Mouse (Mus musculus) embryonic stem cell, embryonic (primary cell): ENCODE measurements around the gene Srebf2.

Experiments used
- CTCF ChIA-PET, 4 experiments: fragments of 300-600 bp in 2 of 4; fragments of 350-600 bp in 2 of 4; sonication (Branson Sonifier 250); formaldehyde crosslinking; loops; one replicate each; lab custom pipeline; 2022; ENCODE audit warnings: inconsistent platforms in 2 of 4; lab: Charles Lee
- POLR2A ChIA-PET, 4 experiments: fragments of 300-600 bp in 2 of 4; fragments of 350-600 bp in 2 of 4; sonication (Branson Sonifier 250); formaldehyde crosslinking; loops; one replicate each; lab custom pipeline; 2022; ENCODE audit warnings: antibody characterized with exemption in 4 of 4, inconsistent platforms in 1 of 4; lab: Charles Lee

Srebf2 gene

GRCm38 (mm10) chr15:82147611-82148111, 680 bp downstream of the Srebf2 start:
- ChIA-PET CTCF (interaction anchor here in 3 of 4 experiments (0.6 to 7.1 kb wide), 8 partner anchors 18 to 207 kb away, joined by 3 to 48 read pairs (median 4); no protein-coding TSS in a partner anchor), POLR2A (interaction anchor here (0.6 to 8.6 kb wide), 83 partner anchors 9 to 1002 kb away, joined by 3 to 208 read pairs (median 6); partner anchors contain the start of genes Cenpm (in 3 of the 4), Ccdc134 (in 2 of the 4), Poldip3 (in 2 of the 4) and Wbp2nl (in 2 of the 4))

- POLR2A ChIA-PET = interaction anchor here in 3 of 4 experiments (1.3 to 8.6 kb wide), 8 partner anchors 14 to 96 kb away, joined by 3 to 208 read pairs (median 63); partner anchors contain the start of gene Cenpm (in 1 of the 3)
- CTCF ChIA-PET = no interaction called here
These were observed 1.5 kb downstream of the Srebf2 start for GRCm38 (mm10) chr15:82148510-82148911.

DNA sequence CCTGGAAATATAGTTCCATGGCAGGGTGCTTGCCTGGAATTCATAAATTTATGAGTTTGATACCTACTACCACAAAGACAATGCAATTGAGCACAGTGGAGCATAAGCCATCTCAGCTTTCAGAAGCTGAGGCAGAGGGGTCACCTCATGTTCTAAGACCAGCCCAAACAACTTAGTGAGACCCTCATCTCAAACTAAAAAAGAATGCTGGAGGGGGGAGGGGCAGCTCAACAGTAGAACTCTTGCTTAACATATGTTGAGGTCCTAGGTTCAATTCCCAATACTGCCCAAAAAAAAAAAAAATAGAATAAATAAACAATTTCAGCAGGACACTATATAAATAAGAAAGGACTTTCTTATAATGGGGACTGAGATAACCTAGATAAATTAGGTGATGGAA, 3.1 kb downstream of the Srebf2 start:
- CTCF ChIA-PET = interaction anchor here in 1 of 4 experiments (1.3 kb wide), 1 partner anchor 15 kb away, joined by 3 read pairs; no protein-coding TSS in a partner anchor

GRCm38 (mm10) chr15:82151176-82151575, 4.2 kb downstream of the Srebf2 start:
- CTCF ChIA-PET = interaction anchor here in 1 of 4 experiments (1.8 kb wide), 1 partner anchor 14 kb away, joined by 14 read pairs; no protein-coding TSS in a partner anchor

More for the DNA sequence above, 3.1 kb downstream of the Srebf2 start:
- POLR2A ChIA-PET = interaction anchor here in 3 of 4 experiments (0.6 to 3.5 kb wide), 12 partner anchors 10 to 724 kb away, joined by 3 to 16 read pairs (median 4); partner anchors contain the start of genes 1500009C09Rik (in 1 of the 3), Cenpm (in 1 of the 3) and Ndufa6 (in 1 of the 3)

GRCm38 (mm10) chr15:82152022-82152421, 5.0 kb downstream of the Srebf2 start:
- ChIA-PET POLR2A (interaction anchor here in 3 of 4 experiments (0.6 to 3.5 kb wide), 22 partner anchors 9 to 1300 kb away, joined by 3 to 38 read pairs (median 4); partner anchors contain the start of genes Ccdc134 (in 1 of the 3) and Shisa8 (in 1 of the 3)), CTCF (interaction anchor here (0.6 to 2.3 kb wide), 8 partner anchors 13 to 119 kb away, joined by 3 to 14 read pairs (median 3); no protein-coding TSS in a partner anchor)

More at GRCm38 (mm10) chr15:82151176-82151575, 4.2 kb downstream of the Srebf2 start:
- POLR2A ChIA-PET = interaction anchor here in 3 of 4 experiments (0.7 to 3.5 kb wide), 6 partner anchors 10 to 86 kb away, joined by 3 to 16 read pairs (median 4); no protein-coding TSS in a partner anchor

DNA sequence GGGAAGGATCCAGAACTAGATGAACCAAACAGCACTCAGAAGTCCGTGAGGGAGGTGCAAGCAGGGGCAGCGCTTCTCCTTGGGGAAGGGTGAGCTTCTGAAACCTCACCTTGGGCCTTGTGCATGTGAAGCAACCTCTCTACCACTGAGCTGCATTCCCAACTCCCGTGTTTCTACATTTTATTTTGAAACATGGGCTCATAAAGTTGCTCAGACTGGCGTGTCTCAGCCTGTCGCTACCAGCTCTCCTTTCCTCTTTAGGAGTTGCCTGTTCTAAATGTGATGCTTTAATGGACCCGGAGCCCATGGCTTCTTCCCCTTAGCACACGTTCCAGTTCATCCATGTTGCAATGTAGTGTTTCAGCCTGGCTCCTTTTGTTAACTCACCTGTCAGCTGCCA, 5.5 kb downstream of the Srebf2 start:
- ChIA-PET POLR2A (interaction anchor here in 3 of 4 experiments (0.6 to 3.5 kb wide), 21 partner anchors 8 to 1301 kb away, joined by 3 to 38 read pairs (median 4); partner anchors contain the start of genes Ccdc134 (in 1 of the 3) and Shisa8 (in 1 of the 3)), CTCF (interaction anchor here in 3 of 4 experiments (0.6 to 2.3 kb wide), 8 partner anchors 12 to 119 kb away, joined by 3 to 14 read pairs (median 4); no protein-coding TSS in a partner anchor)

- POLR2A ChIA-PET = interaction anchor here in 2 of 4 experiments (0.8 to 20.8 kb wide), 7 partner anchors 9 to 52 kb away, joined by 3 to 208 read pairs (median 4); partner anchors contain the start of gene Srebf2 (in 2 of the 2)
- CTCF ChIA-PET = interaction anchor here in 2 of 4 experiments (1.0 to 1.1 kb wide), 2 partner anchors 9 to 11 kb away, joined by 3 to 4 read pairs; no protein-coding TSS in a partner anchor
These were observed 9.3 kb downstream of the Srebf2 start for GRCm38 (mm10) chr15:82156298-82156697.

GRCm38 (mm10) chr15:82156902-82157301, 9.9 kb downstream of the Srebf2 start:
- ChIA-PET CTCF (interaction anchor here in 3 of 4 experiments (0.6 to 1.1 kb wide), 3 partner anchors 8 to 66 kb away, joined by 3 to 4 read pairs (median 3); no protein-coding TSS in a partner anchor), POLR2A (interaction anchor here in 2 of 4 experiments (0.6 to 20.8 kb wide), 7 partner anchors 8 to 673 kb away, joined by 3 to 208 read pairs (median 5); partner anchors contain the start of gene Srebf2 (in 2 of the 2))

- ChIA-PET POLR2A (interaction anchor here in 3 of 4 experiments (1.6 to 20.8 kb wide), 7 partner anchors 11 to 61 kb away, joined by 3 to 208 read pairs (median 11); partner anchors contain the start of gene Srebf2 (in 3 of the 3)), CTCF (no interaction called here)
These were observed 11.5 kb downstream of the Srebf2 start for GRCm38 (mm10) chr15:82158243-82159035.

DNA sequence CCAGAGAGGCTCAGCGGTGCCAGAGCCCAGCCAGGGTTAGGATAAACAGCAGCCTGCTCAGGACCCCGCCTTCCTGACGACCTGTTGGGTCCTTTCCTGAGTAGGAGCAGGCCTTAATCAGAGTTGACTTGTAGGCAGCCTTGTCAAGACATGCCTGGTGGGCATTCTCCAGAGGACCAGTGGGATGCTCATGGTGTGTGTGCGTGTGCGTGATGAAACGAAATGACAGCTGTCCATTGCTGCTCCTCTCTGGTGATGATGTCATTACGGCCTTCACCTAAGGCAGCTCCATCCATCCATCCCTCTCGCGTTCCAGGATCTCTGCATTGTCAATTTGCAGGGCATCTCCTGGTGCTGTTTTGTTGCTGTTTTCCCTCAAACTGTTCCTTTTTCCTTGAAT, 12.5 kb downstream of the Srebf2 start:
- CTCF ChIA-PET = interaction anchor here in 1 of 4 experiments (1.1 kb wide), 1 partner anchor 94 kb away, joined by 3 read pairs; no protein-coding TSS in a partner anchor

GRCm38 (mm10) chr15:82160731-82161640, 14.0 kb downstream of the Srebf2 start:
- POLR2A ChIA-PET = interaction anchor here (0.5 to 20.8 kb wide), 21 partner anchors 8 to 192 kb away, joined by 3 to 208 read pairs (median 4); partner anchors contain the start of genes Srebf2 (in 4 of the 4) and Ccdc134 (in 1 of the 4)
- CTCF ChIA-PET = interaction anchor here in 3 of 4 experiments (0.7 to 1.2 kb wide), 3 partner anchors 18 to 312 kb away, joined by 3 to 4 read pairs (median 3); no protein-coding TSS in a partner anchor

More for the DNA sequence above, 12.5 kb downstream of the Srebf2 start:
- POLR2A ChIA-PET = interaction anchor here in 3 of 4 experiments (0.8 to 20.8 kb wide), 10 partner anchors 12 to 73 kb away, joined by 3 to 208 read pairs (median 6); partner anchors contain the start of gene Srebf2 (in 3 of the 3)

DNA sequence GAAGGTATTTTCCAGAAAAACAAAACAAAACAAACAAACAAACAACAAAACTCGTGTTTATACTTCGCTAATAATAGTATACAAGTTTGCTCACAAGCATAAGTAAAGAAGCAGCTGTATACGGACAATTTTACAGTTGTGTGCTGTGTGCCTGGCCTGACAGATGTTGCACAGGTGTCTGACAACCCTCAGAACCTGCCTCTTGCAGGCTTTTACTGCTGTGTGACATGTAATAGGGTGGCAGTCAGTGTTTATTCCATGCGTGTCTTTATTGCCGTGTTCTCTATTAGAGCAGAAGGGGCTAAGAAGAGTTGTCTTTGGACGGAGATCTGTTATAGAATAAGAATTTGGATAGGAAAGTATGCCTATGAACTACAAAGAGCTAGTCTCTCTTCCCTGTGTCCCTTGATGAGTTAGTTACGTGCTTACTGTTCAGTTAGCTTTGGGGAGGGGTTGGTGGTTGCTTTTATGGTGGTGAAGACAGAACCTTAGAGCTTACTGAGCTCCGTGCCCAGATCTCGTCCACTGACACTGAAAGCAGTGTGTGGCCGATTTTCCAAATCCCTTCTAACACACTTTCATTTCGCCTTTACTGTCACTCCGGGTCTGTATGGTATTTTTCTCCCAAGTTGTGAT, 15.1 kb downstream of the Srebf2 start:
- POLR2A ChIA-PET = interaction anchor here (0.6 to 20.8 kb wide), 14 partner anchors 9 to 55 kb away, joined by 3 to 208 read pairs (median 4); partner anchors contain the start of genes Srebf2 (in 4 of the 4) and Shisa8 (in 1 of the 4)
- CTCF ChIA-PET = interaction anchor here in 1 of 4 experiments (0.6 kb wide), 1 partner anchor 28 kb away, joined by 5 read pairs; no protein-coding TSS in a partner anchor

DNA sequence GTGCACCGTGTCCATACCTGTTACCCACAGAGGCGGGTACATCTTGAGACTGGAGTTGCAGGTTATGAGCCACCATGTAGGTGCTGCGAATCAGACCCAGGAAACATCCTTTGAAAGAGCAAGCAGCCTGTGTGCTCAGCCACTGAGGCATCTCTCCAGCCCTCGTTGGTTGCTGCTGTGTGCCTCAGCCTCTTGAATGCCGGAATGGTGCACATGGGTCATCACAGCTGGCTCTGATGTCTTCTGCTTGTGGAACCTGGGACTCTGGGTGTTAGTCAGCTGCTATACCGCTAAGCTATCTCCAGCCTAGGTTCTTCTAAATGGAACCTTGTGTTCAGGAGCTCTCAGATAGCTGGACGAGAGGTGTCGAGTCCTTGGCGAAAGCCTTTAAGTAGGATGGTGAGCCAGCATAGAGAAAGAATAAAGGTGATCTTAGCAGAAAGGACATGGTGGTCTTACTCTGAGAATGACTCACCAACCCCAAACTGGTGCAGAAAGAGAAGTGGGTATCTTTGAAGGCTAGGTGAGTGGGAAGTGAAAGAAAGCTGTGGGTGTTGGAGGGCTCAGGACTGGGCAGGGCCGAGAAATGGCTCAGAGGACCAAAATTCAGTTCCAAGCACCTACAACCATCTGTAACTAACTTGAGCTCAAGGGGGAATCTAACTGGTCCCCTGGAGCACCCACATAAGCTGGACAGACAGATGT, 16.5 kb downstream of the Srebf2 start:
- POLR2A ChIA-PET = interaction anchor here (0.5 to 20.8 kb wide), 26 partner anchors 7 to 986 kb away, joined by 3 to 208 read pairs (median 5); partner anchors contain the start of genes Srebf2 (in 3 of the 4), Ccdc134 (in 1 of the 4) and Ep300 (in 1 of the 4)
- CTCF ChIA-PET = interaction anchor here (0.6 to 6.1 kb wide), 19 partner anchors 12 to 238 kb away, joined by 3 to 48 read pairs (median 7); partner anchors contain the start of gene Srebf2 (in 1 of the 4)

GRCm38 (mm10) chr15:82164061-82164399, 17.0 kb downstream of the Srebf2 start:
- ChIA-PET POLR2A (interaction anchor here (0.5 to 20.8 kb wide), 32 partner anchors 8 to 986 kb away, joined by 3 to 208 read pairs (median 4); partner anchors contain the start of genes Srebf2 (in 3 of the 4), Ccdc134 (in 1 of the 4), Csdc2 (in 1 of the 4) and Poldip3 (in 1 of the 4)), CTCF (interaction anchor here in 3 of 4 experiments (0.6 to 6.1 kb wide), 28 partner anchors 11 to 238 kb away, joined by 3 to 48 read pairs (median 7); partner anchors contain the start of genes Ccdc134 (in 1 of the 3) and Srebf2 (in 1 of the 3))
